Mouse (Mus musculus) G1E (cell line): ENCODE measurements around the gene Kifap3. TPM values are rescaled to one million over a fixed set of nuclear protein-coding genes. Genes with fewer than 3 reads are reported as not detected.

ENCODE experiments used
- ATAC-seq: 2 replicates; pipeline ENCODE4 v1.8.0; 2016; ENCODE audit warnings: mild to moderate bottlenecking; ENCODE audit not compliant: insufficient number of reproducible peaks, poor library complexity, low FRiP score, severe bottlenecking; ENCODE audit errors: extremely low read depth
- DNase-seq: peaks from one replicate; pipeline ENCODE4 v3.0.0; 2012; ENCODE audit warnings: low spot score
- H3K27me3 ChIP-seq: 2 replicates; pipeline ENCODE4 v1.6.1; 2012; ENCODE audit warnings: mild to moderate bottlenecking, low read length, inconsistent platforms; ENCODE audit not compliant: insufficient read depth
- H3K36me3 ChIP-seq: replicated peaks from 2 replicates; pipeline ENCODE3; 2012; ENCODE audit warnings: mild to moderate bottlenecking, inconsistent platforms
- H3K4me1 ChIP-seq: 2 replicates; pipeline ENCODE4 v1.6.1; 2012; ENCODE audit warnings: low read depth, low read length, inconsistent platforms, mixed read lengths; ENCODE audit not compliant: insufficient read depth
- H3K4me3 ChIP-seq: 2 replicates; pipeline ENCODE4 v1.5.1; 2012; ENCODE audit warnings: low read depth, mild to moderate bottlenecking, inconsistent platforms, low read length, moderate library complexity, mixed read lengths
- H3K9me3 ChIP-seq: replicated peaks from 2 replicates; pipeline ENCODE4 v1.6.1; 2012; ENCODE audit warnings: inconsistent platforms
- CTCF ChIP-seq: IDR thresholded peaks from 2 replicates; pipeline ENCODE4 v1.5.1; 2012; ENCODE audit warnings: low read depth, low read length, inconsistent platforms, mixed read lengths
- GATA1 ChIP-seq: IDR thresholded peaks from 2 replicates; pipeline ENCODE4 v1.6.1; 2012; ENCODE audit warnings: borderline replicate concordance, low read length, inconsistent platforms, mixed read lengths
- GATA2 ChIP-seq: IDR thresholded peaks from 2 replicates; pipeline ENCODE4 v1.6.1; 2012; ENCODE audit warnings: low read depth, low read length, inconsistent platforms, borderline replicate concordance
- POLR2AphosphoS5 ChIP-seq: IDR thresholded peaks from 2 replicates; pipeline ENCODE4 v1.6.1; 2012; ENCODE audit warnings: low read depth, low read length, inconsistent platforms; ENCODE audit not compliant: insufficient replicate concordance
- TAL1 ChIP-seq: conservative IDR thresholded peaks from 2 replicates; pipeline ENCODE4 v1.6.1; 2012; ENCODE audit warnings: low read depth, low read length, inconsistent platforms, mixed read lengths
- polyA plus RNA-seq: library from polyadenylated mRNA; stranded (reverse); fragments of >175 nt; gene quantifications from 2 replicates; pipeline ENCODE4 v1.2.3, GENCODE M21; 2012
- total RNA-seq, 2 experiments: library from RNA; stranded (forward) in 1 of 2; stranded (reverse) in 1 of 2; fragments of 200-1000 nt in 1 of 2; fragments of >200 nt in 1 of 2; fragmentation: Nextera tagmentation in 1 of 2; gene quantifications; 2 replicates each; pipeline ENCODE4 v1.2.3; 2014 to 2017

Gene Kifap3
- total and polyA plus RNA-seq, 3 experiments: 5.4 to 25.5 (median 20.3) TPM

GRCm38 (mm10) chr1:163843899-163844298 lies 64.5 kb downstream of the Kifap3 start:
- Histone ChIP-seq H3K4me3 (no peak overlapping the region), H3K9me3 (no peaks in the 10 kb centered on the region), H3K27me3 (no peaks in the 10 kb centered on the region), H3K4me1 (peaks cover 15% of the 10 kb centered on the region), H3K36me3 (peaks cover 12% of the 10 kb centered on the region)
- no peak for ATAC-seq
- DNase-seq: no peak
- TF ChIP-seq GATA2: no peak
- no peak for TF ChIP-seq TAL1
- TF ChIP-seq GATA1: no peak
- TF ChIP-seq CTCF: no peak
- TF ChIP-seq POLR2AphosphoS5: no peak

GRCm38 (mm10) chr1:163852884-163853560 lies 73.6 kb downstream of the Kifap3 start:
- ATAC-seq (no peak), DNase-seq (no peak)
- H3K27me3 ChIP-seq: no peaks in the 10 kb centered on the region
- no peaks in the 10 kb centered on the region for H3K4me1 ChIP-seq
- H3K36me3 ChIP-seq: peaks cover 14% of the 10 kb centered on the region
- TF ChIP-seq CTCF: no peak
- TF ChIP-seq GATA1: no peak
- no peak for TF ChIP-seq POLR2AphosphoS5
- TF ChIP-seq TAL1: no peak
- TF ChIP-seq GATA2: no peak
- no peak overlapping the region for H3K4me3 ChIP-seq
- H3K9me3 ChIP-seq: no peaks in the 10 kb centered on the region

- TF ChIP-seq GATA2 (no peak), GATA1 (no peak), CTCF (no peak), POLR2AphosphoS5 (no peak), TAL1 (no peak)
- H3K9me3 ChIP-seq: no peaks in the 10 kb centered on the region
These were observed 79.0 kb downstream of the Kifap3 start for GRCm38 (mm10) chr1:163858420-163858819.

GRCm38 (mm10) chr1:163861538-163861937 lies 82.2 kb downstream of the Kifap3 start:
- ATAC-seq (no peak), DNase-seq (no peak)
- H3K36me3 ChIP-seq: peaks cover 22% of the 10 kb centered on the region
- H3K4me1 ChIP-seq: peaks cover 7% of the 10 kb centered on the region; the same call in 1 of the 2 replicates
- H3K27me3 ChIP-seq: no peaks in the 10 kb centered on the region
- TF ChIP-seq GATA2: no peak
- TF ChIP-seq TAL1: no peak
- no peak for TF ChIP-seq GATA1
- no peak for TF ChIP-seq POLR2AphosphoS5
- TF ChIP-seq CTCF: no peak
- H3K9me3 ChIP-seq: no peaks in the 10 kb centered on the region
- no peak overlapping the region for H3K4me3 ChIP-seq

More at GRCm38 (mm10) chr1:163858420-163858819, 79.0 kb downstream of the Kifap3 start:
- H3K27me3 ChIP-seq: no peaks in the 10 kb centered on the region
- H3K4me1 ChIP-seq: peaks cover 7% of the 10 kb centered on the region; the same call in 1 of the 2 replicates
- H3K4me3 ChIP-seq: no peak overlapping the region
- ATAC-seq: no peak
- no peak for DNase-seq
- peaks cover 17% of the 10 kb centered on the region for H3K36me3 ChIP-seq

GRCm38 (mm10) chr1:163873158-163873557 lies 93.8 kb downstream of the Kifap3 start:
- no peaks in the 10 kb centered on the region for H3K27me3 ChIP-seq
- TF ChIP-seq CTCF (no peak), GATA1 (no peak), GATA2 (no peak), POLR2AphosphoS5 (no peak), TAL1 (no peak)
- H3K9me3 ChIP-seq: no peaks in the 10 kb centered on the region
- no peak for ATAC-seq
- DNase-seq: no peak
- no peak overlapping the region for H3K4me3 ChIP-seq
- peaks cover 6% of the 10 kb centered on the region for H3K36me3 ChIP-seq
- H3K4me1 ChIP-seq: no peaks in the 10 kb centered on the region

- no peak for TF ChIP-seq GATA2
- no peak for TF ChIP-seq GATA1
- TF ChIP-seq CTCF: no peak
- Histone ChIP-seq H3K4me1 (no peaks in the 10 kb centered on the region), H3K36me3 (peaks cover 3% of the 10 kb centered on the region), H3K27me3 (no peaks in the 10 kb centered on the region), H3K4me3 (no peak overlapping the region), H3K9me3 (no peaks in the 10 kb centered on the region)
- DNase-seq (no peak), ATAC-seq (no peak)
These were observed 110.2 kb downstream of the Kifap3 start for GRCm38 (mm10) chr1:163889629-163890028.

GRCm38 (mm10) chr1:163893294-163893693 lies 113.9 kb downstream of the Kifap3 start:
- ATAC-seq (no peak), DNase-seq (no peak)
- TF ChIP-seq GATA1 (no peak), GATA2 (no peak)
- H3K36me3 ChIP-seq: peaks cover 3% of the 10 kb centered on the region
- H3K9me3 ChIP-seq: no peaks in the 10 kb centered on the region
- H3K27me3 ChIP-seq: no peaks in the 10 kb centered on the region
- no peak overlapping the region for H3K4me3 ChIP-seq
- H3K4me1 ChIP-seq: peaks cover 2% of the 10 kb centered on the region
